Mouse (Mus musculus): ENCODE measurements around the gene Thoc6.

Gene Thoc6

GRCm38 (mm10) chr17:23676473-23677031 lies 2.9 kb upstream of the Thoc6 start:
- DNase-seq: no peak

- DNase-seq: no peak
These were observed 2.0 kb upstream of the Thoc6 start for GRCm38 (mm10) chr17:23675564-23676281.

- DNase-seq: no peak
These were observed 1.4 kb upstream of the Thoc6 start for GRCm38 (mm10) chr17:23675127-23675526.

DNA sequence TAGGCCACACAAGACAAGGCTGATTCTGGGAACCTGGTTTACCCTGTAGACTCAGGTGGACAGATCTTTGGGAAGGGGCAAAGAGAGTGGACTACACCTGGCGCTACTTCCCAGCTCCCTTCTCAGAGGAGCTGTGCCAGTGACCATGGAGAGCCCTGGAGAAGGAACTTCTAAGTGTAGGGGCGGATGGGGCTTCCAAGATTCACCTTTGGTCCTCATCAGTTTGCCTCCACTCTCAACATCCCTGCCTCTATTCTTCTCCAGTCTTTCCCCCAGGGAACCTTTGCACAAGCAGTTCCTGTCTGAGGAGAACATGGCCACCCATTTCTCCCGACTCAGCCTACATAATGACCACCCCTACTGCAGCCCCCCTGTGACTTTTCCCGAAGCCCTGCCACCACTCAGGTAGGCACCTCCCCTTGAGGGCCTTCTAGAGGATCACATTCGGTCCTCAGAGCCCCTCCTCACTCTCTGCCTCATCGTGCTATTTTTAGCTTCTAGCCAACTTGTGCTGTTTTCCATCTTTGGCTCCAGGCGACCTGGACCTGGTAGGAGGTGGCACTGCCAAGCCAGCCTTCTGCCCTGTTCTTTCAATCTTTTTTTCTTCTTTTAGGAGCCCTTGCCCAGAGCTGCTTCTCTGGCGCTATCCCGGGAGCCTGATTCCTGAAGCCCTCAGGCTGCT lies 730 bp upstream of the Thoc6 start:
- no peak for DNase-seq

GRCm38 (mm10) chr17:23672761-23673160 lies 921 bp downstream of the Thoc6 start:
- DNase-seq: no peak

DNA sequence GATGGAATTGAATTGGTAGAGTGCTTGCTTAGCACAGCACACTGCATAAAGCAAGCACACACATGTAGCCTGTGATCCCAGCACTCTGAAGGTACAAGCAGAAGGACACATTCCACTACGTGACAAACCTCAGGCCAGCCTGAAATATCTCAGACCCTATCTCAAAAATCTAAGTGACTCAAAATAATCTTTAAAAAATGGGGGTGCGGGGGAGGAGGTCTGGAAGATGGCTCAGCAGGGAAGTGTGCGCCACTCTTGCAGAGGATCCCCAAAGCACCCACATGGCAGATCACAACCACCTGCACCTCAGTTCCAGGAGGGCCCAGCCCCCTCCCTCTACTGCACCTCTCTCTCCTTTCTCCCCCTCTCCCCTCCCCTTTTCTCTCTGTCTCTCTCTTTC lies 2.2 kb downstream of the Thoc6 start:
- no peak for DNase-seq

GRCm38 (mm10) chr17:23670516-23671074 lies 3.1 kb downstream of the Thoc6 start:
- no peak for DNase-seq

DNA sequence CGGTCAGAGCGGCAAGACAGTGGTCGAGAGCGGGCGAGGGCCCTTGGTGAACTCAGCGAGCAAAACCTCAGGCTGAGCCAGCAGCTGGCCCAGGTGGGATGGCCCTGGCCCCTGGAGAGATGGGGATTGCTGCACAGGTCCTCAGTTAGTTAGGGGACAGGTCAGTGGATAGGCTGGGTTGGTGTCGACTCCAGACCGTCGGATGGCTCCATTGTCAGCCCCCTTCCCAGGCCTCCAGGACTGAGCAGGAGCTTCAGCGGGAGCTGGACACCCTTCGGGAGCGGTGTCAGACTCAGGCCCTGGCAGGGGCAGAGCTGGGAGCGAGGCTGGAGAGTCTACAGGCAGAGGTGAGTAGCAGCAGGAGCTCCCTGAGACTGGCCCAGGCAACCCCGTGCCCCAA lies 8.2 kb downstream of the Thoc6 start:
- DNase-seq: no peak

- DNase-seq: peak; percentile 25
These were observed 9.1 kb downstream of the Thoc6 start for GRCm38 (mm10) chr17:23664556-23665021.

DNA sequence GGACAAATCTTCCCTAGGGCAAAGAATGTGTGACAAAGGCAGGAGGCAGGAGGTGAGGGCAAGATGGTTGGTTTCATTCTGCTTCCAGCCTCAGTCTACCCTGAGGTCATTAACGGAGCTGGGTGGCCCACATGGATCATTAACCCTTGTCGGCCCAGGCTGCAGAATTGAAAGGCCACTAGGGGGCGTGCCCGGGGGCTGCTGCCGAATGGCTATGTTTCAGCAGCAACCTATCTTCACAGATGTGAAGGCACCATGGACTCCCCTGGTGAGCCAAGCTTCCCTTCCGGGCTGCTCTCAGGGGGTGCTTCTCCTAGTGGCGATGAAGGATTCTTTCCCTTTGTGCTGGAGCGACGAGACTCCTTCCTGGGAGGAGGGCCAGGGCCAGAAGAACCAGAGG lies 12.2 kb downstream of the Thoc6 start:
- DNase-seq: peak; percentile 31

DNA sequence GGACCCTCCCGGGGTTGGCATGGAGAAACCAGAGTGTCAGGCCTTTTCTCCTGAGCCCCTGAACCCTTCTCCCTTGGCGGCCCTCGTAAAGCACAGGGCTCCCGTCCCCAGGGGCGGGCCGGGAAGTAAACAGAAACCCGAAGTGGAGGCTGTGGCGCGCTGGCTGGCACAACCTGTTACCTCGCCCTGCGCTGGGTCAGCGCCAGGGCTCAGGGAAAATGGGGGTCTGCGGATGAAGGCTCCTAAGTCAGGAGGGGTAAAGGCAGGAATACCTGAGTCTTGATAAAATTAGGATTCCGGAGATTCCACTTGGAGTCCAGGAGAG lies 12.8 kb downstream of the Thoc6 start:
- DNase-seq: no peak

GRCm38 (mm10) chr17:23660117-23660875 lies 13.4 kb downstream of the Thoc6 start, which contains the start of gene Bicdl2:
Bicdl2 (plus strand) TSS chr17:23660506.
- peak; percentile 41 for DNase-seq

DNA sequence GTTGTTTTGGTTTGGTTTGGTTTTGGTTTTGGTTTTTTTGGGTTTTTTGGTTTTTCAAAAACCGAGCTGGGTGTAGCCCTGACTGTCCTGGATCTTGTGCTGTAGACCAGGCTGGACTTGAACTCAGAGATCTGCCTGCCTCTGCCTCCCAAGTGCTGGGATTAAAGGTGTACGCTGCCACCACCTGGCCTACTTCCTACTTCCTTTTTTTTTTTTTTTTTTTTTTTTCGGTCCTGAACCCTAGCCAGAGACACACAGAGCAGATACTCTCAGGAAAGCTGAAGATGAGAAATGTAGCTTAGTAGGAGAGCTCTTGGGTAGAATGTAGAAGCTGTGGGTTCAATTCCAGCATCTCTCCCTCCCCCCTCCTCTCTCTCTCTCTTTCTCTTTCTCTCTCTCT lies 15.2 kb downstream of the Thoc6 start:
- no peak for DNase-seq

GRCm38 (mm10) chr17:23654410-23654809 lies 19.3 kb downstream of the Thoc6 start:
- no peak for DNase-seq

- DNase-seq: no peak
These were observed 19.7 kb downstream of the Thoc6 start for GRCm38 (mm10) chr17:23654001-23654400.

GRCm38 (mm10) chr17:23653324-23653723 lies 20.4 kb downstream of the Thoc6 start:
- no peak for DNase-seq

DNA sequence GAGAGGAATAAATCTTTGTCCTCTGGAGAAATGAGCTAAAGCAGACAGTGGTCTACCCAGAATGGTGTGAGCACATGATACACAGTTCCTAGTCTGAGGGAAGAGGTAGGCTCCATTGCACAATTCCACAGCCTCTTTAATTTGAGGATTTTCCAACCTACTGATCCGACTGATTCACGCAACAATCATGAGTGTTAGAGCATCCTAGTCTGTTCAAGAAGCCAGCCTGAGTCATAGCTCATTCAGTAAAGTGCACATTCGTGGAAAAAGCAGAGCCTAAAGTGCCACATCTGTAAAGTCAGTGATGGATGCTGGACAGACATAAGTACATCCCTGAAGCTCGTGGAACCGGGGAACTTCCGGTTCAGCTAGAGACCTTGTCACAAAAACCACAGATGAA lies 22.3 kb downstream of the Thoc6 start:
- no peak for DNase-seq

- DNase-seq: no peak
These were observed 27.8 kb downstream of the Thoc6 start for GRCm38 (mm10) chr17:23645894-23646293.

GRCm38 (mm10) chr17:23644613-23645495 lies 28.8 kb downstream of the Thoc6 start, which contains the start of gene Mmp25:
Mmp25 (minus strand) TSS chr17:23645277.
- no peak for DNase-seq

DNA sequence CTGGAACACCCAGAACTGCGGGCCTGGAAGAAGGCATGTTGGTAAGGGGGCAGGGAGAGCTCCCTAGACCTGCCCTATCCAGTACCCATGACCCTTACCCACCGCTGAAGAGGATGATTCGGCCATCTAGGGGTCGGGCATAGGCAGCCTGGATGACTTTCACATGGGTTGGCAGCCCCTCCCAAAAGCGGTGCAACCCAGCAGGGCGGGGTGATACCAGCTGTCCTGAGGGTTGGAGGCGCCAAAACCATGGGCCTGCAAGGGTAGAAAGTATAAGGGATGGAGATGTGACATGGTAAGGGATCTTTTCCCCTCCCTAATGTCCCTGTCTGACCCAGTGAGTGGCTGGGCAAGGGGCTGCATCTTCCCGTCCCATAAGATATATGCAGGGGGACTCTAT lies 42.4 kb downstream of the Thoc6 start:
- DNase-seq: no peak

- DNase-seq: peak; percentile 85
These were observed 43.3 kb downstream of the Thoc6 start for GRCm38 (mm10) chr17:23630195-23631020.
